Mouse (Mus musculus): ENCODE measurements around the gene Shroom3. TPM values are rescaled to one million over a fixed set of nuclear protein-coding genes. Genes with fewer than 3 reads are reported as not detected.
A peak's percentile ranks its signal among the peaks of the same experiment; 100 is the strongest.

The Shroom3 gene
- total and polyA plus RNA-seq, 3 experiments = 0.04 to 0.11 TPM; not detected in 1

DNA sequence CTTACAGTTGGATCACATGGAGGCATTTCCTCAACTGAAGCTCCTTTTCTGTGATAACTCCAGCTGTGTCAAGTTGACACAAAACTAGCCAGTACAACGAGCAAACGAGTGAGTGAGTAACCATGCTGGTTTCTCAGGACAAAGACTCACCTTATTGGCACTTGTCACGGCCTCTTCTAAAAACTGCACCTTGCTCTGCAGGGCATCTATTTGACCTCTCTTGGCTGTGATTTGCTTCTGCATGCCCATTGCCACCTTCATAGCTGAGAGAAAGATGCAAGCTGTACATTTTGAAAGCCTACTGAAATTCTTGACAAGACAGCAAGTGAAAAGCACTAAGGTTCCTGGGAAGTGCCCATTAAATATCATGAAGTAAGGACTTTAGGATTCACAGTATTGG lies 42.4 kb upstream of the Shroom3 start:
- Histone ChIP-seq H3K4me1 (ENCODE audit: control insufficient read depth in 1 of 2, insufficient read depth in 2 of 2) (no peaks in the 10 kb centered on the region), H3K27me3 (replicated peaks) (no peaks in the 10 kb centered on the region), H3K27ac (ENCODE audit: insufficient read depth, low read depth) (no peak overlapping the region), H3K4me3 (replicated peaks in 1 of 3; ENCODE audit: low read depth in 2 of 3, low read length in 2 of 3, poor library complexity in 1 of 3) (no peak overlapping the region), H3K9ac (ENCODE audit: insufficient read depth, low read depth) (no peak overlapping the region), H3K79me2 (replicated peaks; ENCODE audit: control insufficient read depth, extremely low read depth, insufficient read depth, poor library complexity, severe bottlenecking) (no peaks in the 10 kb centered on the region), H3K36me3 (replicated peaks in 1 of 2; ENCODE audit: control insufficient read depth in 1 of 2, insufficient read depth in 1 of 2, low read length in 1 of 2) (no peaks in the 10 kb centered on the region), H3K4me2 (ENCODE audit: insufficient read depth, low read depth, poor library complexity, severe bottlenecking) (no peak overlapping the region), H3K9me3 (replicated peaks; ENCODE audit: low read length) (no peaks in the 10 kb centered on the region)
- no peak for DNase-seq (ENCODE audit: extremely low read depth)
- dilution Hi-C loops (cut with MboI; ENCODE audit: extremely low pct_ligation_motif_present, extremely low pct_unique_long_range_greater_than_20kb, low sequenced_read_pairs) (no loop called here), in situ Hi-C loops (cut with MboI; ENCODE audit: low pct_ligation_motif_present, low pct_unique_long_range_greater_than_20kb, low sequenced_read_pairs) (no loop called here)
- TF ChIP-seq ZNF384 (IDR thresholded peaks at IDR 0.05; ENCODE audit: low read depth, low read length) (no peak), MAZ (IDR thresholded peaks at IDR 0.05; ENCODE audit: low read depth, low read length) (no peak), POLR2A (IDR thresholded peaks at IDR 0.05; ENCODE audit: low read depth, low read length) (no peak), BHLHE40 (IDR thresholded peaks at IDR 0.05; ENCODE audit: low read depth, low read length) (no peak), UBTF (IDR thresholded peaks at IDR 0.05; ENCODE audit: low read depth, low read length) (no peak)

DNA sequence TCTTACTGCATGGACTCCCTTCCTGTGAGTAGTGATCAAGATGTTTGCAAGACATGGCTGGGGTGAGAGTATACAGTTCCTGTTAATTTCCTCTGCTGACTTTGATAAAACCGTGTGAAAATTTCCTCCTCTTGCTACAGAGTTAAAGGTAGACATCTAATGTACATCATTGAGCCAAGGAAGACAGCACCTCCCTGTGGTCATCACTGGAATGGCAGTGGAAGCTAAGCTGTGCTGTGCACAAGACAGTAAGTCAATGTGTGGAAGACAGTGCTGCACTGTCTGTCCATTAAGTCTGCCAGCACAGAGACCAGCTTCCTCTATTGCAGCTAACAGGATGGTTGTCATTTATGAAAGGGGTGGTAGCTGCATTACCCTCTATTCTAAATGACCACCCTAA lies 27.0 kb upstream of the Shroom3 start:
- H3K9ac ChIP-seq (ENCODE audit: insufficient read depth, low read depth) = no peak overlapping the region
- H3K4me2 ChIP-seq (ENCODE audit: insufficient read depth, low read depth, poor library complexity, severe bottlenecking) = no peak overlapping the region
- H3K4me3 ChIP-seq (replicated peaks in 1 of 3; ENCODE audit: low read depth in 2 of 3, low read length in 2 of 3, poor library complexity in 1 of 3) = no peak overlapping the region
- dilution Hi-C loops (cut with MboI; ENCODE audit: extremely low pct_ligation_motif_present, extremely low pct_unique_long_range_greater_than_20kb, low sequenced_read_pairs) (no loop called here), in situ Hi-C loops (cut with MboI; ENCODE audit: low pct_ligation_motif_present, low pct_unique_long_range_greater_than_20kb, low sequenced_read_pairs) (loop anchor here (25.0 kb wide), 2 partner anchors 194 to 281 kb away; no protein-coding TSS in a partner anchor)
- H3K27ac ChIP-seq (ENCODE audit: insufficient read depth, low read depth) = no peak overlapping the region
- peak; percentile 65 for DNase-seq (ENCODE audit: extremely low read depth)
- no peaks in the 10 kb centered on the region for H3K79me2 ChIP-seq (replicated peaks; ENCODE audit: control insufficient read depth, extremely low read depth, insufficient read depth, poor library complexity, severe bottlenecking)
- H3K9me3 ChIP-seq (replicated peaks; ENCODE audit: low read length) = no peaks in the 10 kb centered on the region
- no peaks in the 10 kb centered on the region for H3K36me3 ChIP-seq (replicated peaks in 1 of 2; ENCODE audit: control insufficient read depth in 1 of 2, insufficient read depth in 1 of 2, low read length in 1 of 2)
- TF ChIP-seq RAD21 (IDR thresholded peaks at IDR 0.05; ENCODE audit: low read depth, low read length) = peak; percentile 79
- TF ChIP-seq ZC3H11A (IDR thresholded peaks at IDR 0.05; ENCODE audit: low read depth, low read length) = peak; percentile 39; the same call in 1 of the 2 replicates
- TF ChIP-seq POLR2A (IDR thresholded peaks at IDR 0.05; ENCODE audit: low read depth, low read length) = no peak
- TF ChIP-seq RCOR1 (conservative IDR thresholded peaks at IDR 0.05; ENCODE audit: low read depth, low read length) = no peak
- TF ChIP-seq SMC3 (IDR thresholded peaks at IDR 0.05; ENCODE audit: low read depth, low read length) = peak; percentile 83
- peak; percentile 83 to 96 for TF ChIP-seq CTCF (conservative IDR thresholded peaks at IDR 0.05 in 1 of 2, IDR thresholded peaks at IDR 0.05 in 1 of 2; ENCODE audit: low read depth in 2 of 2, low read length in 2 of 2)
- H3K27me3 ChIP-seq (replicated peaks) = no peaks in the 10 kb centered on the region
- H3K4me1 ChIP-seq (ENCODE audit: control insufficient read depth in 1 of 2, insufficient read depth in 2 of 2) = no peaks in the 10 kb centered on the region

DNA sequence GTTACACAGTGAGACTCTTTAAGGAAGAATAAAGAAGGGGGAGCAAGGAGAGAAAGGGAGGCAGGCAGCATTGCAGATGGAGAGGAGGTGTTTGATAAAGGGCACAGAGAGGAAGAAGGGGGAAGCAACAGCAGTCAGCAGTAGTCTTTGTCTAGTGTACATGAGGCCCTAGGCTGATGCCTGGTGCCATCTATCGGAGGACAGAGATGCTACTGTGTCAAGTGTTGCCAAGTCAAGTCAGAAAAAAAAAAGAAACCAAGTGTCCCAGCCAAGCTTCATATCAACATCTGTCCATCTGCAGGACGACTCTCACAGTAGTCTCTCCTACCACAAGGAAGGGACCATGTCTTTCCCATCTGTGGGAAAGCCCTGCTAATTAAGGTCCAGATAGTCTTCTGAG lies 18.9 kb upstream of the Shroom3 start:
- H3K9ac ChIP-seq (ENCODE audit: insufficient read depth, low read depth) = no peak overlapping the region
- in situ Hi-C loops (cut with MboI; ENCODE audit: low pct_ligation_motif_present, low pct_unique_long_range_greater_than_20kb, low sequenced_read_pairs) = loop anchor here (25.0 kb wide), 2 partner anchors 202 to 273 kb away; no protein-coding TSS in a partner anchor

More for the DNA sequence above, 18.9 kb upstream of the Shroom3 start:
- Histone ChIP-seq H3K4me3 (replicated peaks in 1 of 3; ENCODE audit: low read depth in 2 of 3, low read length in 2 of 3, poor library complexity in 1 of 3) (no peak overlapping the region), H3K27me3 (replicated peaks) (no peaks in the 10 kb centered on the region), H3K9me3 (replicated peaks; ENCODE audit: low read length) (no peaks in the 10 kb centered on the region), H3K27ac (ENCODE audit: insufficient read depth, low read depth) (no peak overlapping the region), H3K4me1 (ENCODE audit: control insufficient read depth in 1 of 2, insufficient read depth in 2 of 2) (peaks cover 0 to 6% of the 10 kb centered on the region in 2 experiments; a peak in 2 of 4 replicates), H3K36me3 (replicated peaks in 1 of 2; ENCODE audit: control insufficient read depth in 1 of 2, insufficient read depth in 1 of 2, low read length in 1 of 2) (no peaks in the 10 kb centered on the region), H3K79me2 (replicated peaks; ENCODE audit: control insufficient read depth, extremely low read depth, insufficient read depth, poor library complexity, severe bottlenecking) (no peaks in the 10 kb centered on the region), H3K4me2 (ENCODE audit: insufficient read depth, low read depth, poor library complexity, severe bottlenecking) (no peak overlapping the region)
- no peak for DNase-seq (ENCODE audit: extremely low read depth)
- dilution Hi-C loops (cut with MboI; ENCODE audit: extremely low pct_ligation_motif_present, extremely low pct_unique_long_range_greater_than_20kb, low sequenced_read_pairs) = no loop called here
- TF ChIP-seq TCF12 (IDR thresholded peaks at IDR 0.05; ENCODE audit: low read depth, low read length) (no peak), ZC3H11A (IDR thresholded peaks at IDR 0.05; ENCODE audit: low read depth, low read length) (no peak), E2F4 (IDR thresholded peaks at IDR 0.05; ENCODE audit: insufficient replicate concordance, low read depth, low read length) (no peak), MYC (IDR thresholded peaks at IDR 0.05; ENCODE audit: low read depth, low read length) (no peak), JUND (conservative IDR thresholded peaks at IDR 0.05; ENCODE audit: low read depth, low read length) (no peak), GABPA (IDR thresholded peaks at IDR 0.05; ENCODE audit: insufficient replicate concordance, low read depth, low read length) (no peak), USF2 (conservative IDR thresholded peaks at IDR 0.05; ENCODE audit: low read depth, low read length) (no peak), EP300 (IDR thresholded peaks at IDR 0.05; ENCODE audit: low read length) (no peak), USF1 (IDR thresholded peaks at IDR 0.05; ENCODE audit: low read depth, low read length) (no peak), POLR2A (IDR thresholded peaks at IDR 0.05; ENCODE audit: low read depth, low read length) (no peak), TBP (conservative IDR thresholded peaks at IDR 0.05; ENCODE audit: low read depth, low read length) (no peak), CTCF (conservative IDR thresholded peaks at IDR 0.05 in 1 of 2, IDR thresholded peaks at IDR 0.05 in 1 of 2; ENCODE audit: low read depth in 2 of 2, low read length in 2 of 2) (peak in 1 of 2 experiments; percentile 51; a peak in 2 of 4 replicates), RAD21 (IDR thresholded peaks at IDR 0.05; ENCODE audit: low read depth, low read length) (peak; percentile 33), KAT2A (IDR thresholded peaks at IDR 0.05; ENCODE audit: insufficient replicate concordance, low read length) (no peak), JUN (IDR thresholded peaks at IDR 0.05; ENCODE audit: insufficient read depth, low read depth, low read length) (no peak), SMC3 (IDR thresholded peaks at IDR 0.05; ENCODE audit: low read depth, low read length) (0 out of 2 replicates have a peak, but pooled peaks have one; percentile 4), UBTF (IDR thresholded peaks at IDR 0.05; ENCODE audit: low read depth, low read length) (no peak), ZNF384 (IDR thresholded peaks at IDR 0.05; ENCODE audit: low read depth, low read length) (no peak; the same call in 1 of the 2 replicates)
